Mouse (Mus musculus) CH12.LX (cell line): ENCODE measurements around the gene Pdss1. TPM values are rescaled to one million over a fixed set of nuclear protein-coding genes. Genes with fewer than 3 reads are reported as not detected.

Source experiments
- DNase-seq: peaks from one replicate; pipeline ENCODE4 v3.0.0-alpha.2; 2013; ENCODE audit errors: extremely low read depth
- H3K27ac ChIP-seq: 2 replicates; pipeline ENCODE4 v1.5.1; 2012; ENCODE audit warnings: low read depth, mild to moderate bottlenecking, control low read depth, moderate library complexity; ENCODE audit not compliant: insufficient read depth
- H3K27me3 ChIP-seq: replicated peaks from 2 replicates; pipeline ENCODE3; 2012; ENCODE audit warnings: inconsistent platforms
- H3K36me3 ChIP-seq, 2 experiments: replicated peaks in 1 of 2; 2 replicates each; pipeline versions ENCODE3 to v1.6.1; 2012; ENCODE audit warnings: inconsistent platforms in 1 of 2, low read length in 1 of 2, mild to moderate bottlenecking in 1 of 2, mixed read lengths in 1 of 2, moderate library complexity in 1 of 2; ENCODE audit not compliant: control insufficient read depth in 1 of 2, insufficient read depth in 1 of 2
- H3K4me1 ChIP-seq, 2 experiments: 2 replicates each; pipeline ENCODE4 v1.6.1; 2012; ENCODE audit warnings: inconsistent platforms in 1 of 2, moderate library complexity in 1 of 2; ENCODE audit not compliant: insufficient read depth in 2 of 2, control insufficient read depth in 1 of 2
- H3K4me2 ChIP-seq: 2 replicates; pipeline ENCODE4 v1.6.1; 2012; ENCODE audit warnings: low read depth, mild to moderate bottlenecking, control low read depth; ENCODE audit not compliant: poor library complexity, insufficient read depth, severe bottlenecking
- H3K4me3 ChIP-seq, 3 experiments: fragments of 150-350 bp in 1 of 3; sonication (generic) in 1 of 3; replicated peaks in 1 of 3; 2 replicates each; pipeline versions ENCODE3 to v1.5.1; 2011 to 2012; ENCODE audit warnings: low read depth in 2 of 3, low read length in 2 of 3, mild to moderate bottlenecking in 2 of 3, moderate library complexity in 2 of 3, control low read depth in 1 of 3, improper control_type of control experiment in 1 of 3, inconsistent platforms in 1 of 3, mixed read lengths in 1 of 3; ENCODE audit not compliant: poor library complexity in 1 of 3
- H3K79me2 ChIP-seq: replicated peaks from 2 replicates; pipeline ENCODE4 v1.6.1; 2012; ENCODE audit warnings: mild to moderate bottlenecking, moderate library complexity; ENCODE audit not compliant: control insufficient read depth, poor library complexity, insufficient read depth, severe bottlenecking; ENCODE audit errors: extremely low read depth
- H3K9ac ChIP-seq: 2 replicates; pipeline ENCODE4 v1.6.1; 2012; ENCODE audit warnings: low read depth, mild to moderate bottlenecking, control low read depth, moderate library complexity; ENCODE audit not compliant: insufficient read depth
- H3K9me3 ChIP-seq: replicated peaks from 2 replicates; pipeline ENCODE3; 2012; ENCODE audit warnings: low read length, inconsistent platforms, mixed read lengths
- BHLHE40 ChIP-seq: IDR thresholded peaks from 2 replicates; pipeline ENCODE4 v1.6.1; 2011; ENCODE audit warnings: mild to moderate bottlenecking, low read depth, low read length, improper control_type of control experiment
- E2F4 ChIP-seq: IDR thresholded peaks from 2 replicates; pipeline ENCODE4 v1.6.1; 2011; ENCODE audit warnings: low read depth, low read length, improper control_type of control experiment; ENCODE audit not compliant: insufficient replicate concordance
- ETS1 ChIP-seq: conservative IDR thresholded peaks from 2 replicates; pipeline ENCODE4 v1.6.1; 2012; ENCODE audit warnings: low read depth, mild to moderate bottlenecking, inconsistent platforms, low read length, improper control_type of control experiment, moderate library complexity
- HCFC1 ChIP-seq: IDR thresholded peaks from 2 replicates; pipeline ENCODE4 v1.6.1; 2012; ENCODE audit warnings: low read depth, mild to moderate bottlenecking, inconsistent platforms, low read length, improper control_type of control experiment
- IRF4 ChIP-seq: IDR thresholded peaks from 2 replicates; pipeline ENCODE4 v1.6.1; 2014; ENCODE audit warnings: low read depth, mild to moderate bottlenecking, inconsistent platforms, low read length, improper control_type of control experiment
- JUN ChIP-seq: IDR thresholded peaks from 2 replicates; pipeline ENCODE4 v1.6.1; 2011; ENCODE audit warnings: low read depth, mild to moderate bottlenecking, low read length, improper control_type of control experiment, moderate library complexity; ENCODE audit not compliant: insufficient read depth
- MAFK ChIP-seq: IDR thresholded peaks from 2 replicates; pipeline ENCODE4 v1.6.1; 2011; ENCODE audit warnings: low read length, improper control_type of control experiment; ENCODE audit not compliant: insufficient replicate concordance
- MAZ ChIP-seq: IDR thresholded peaks from 2 replicates; pipeline ENCODE4 v1.6.1; 2012; ENCODE audit warnings: low read depth, mild to moderate bottlenecking, inconsistent platforms, low read length, improper control_type of control experiment, moderate library complexity
- MEF2A ChIP-seq: IDR thresholded peaks from 2 replicates; pipeline ENCODE4 v1.6.1; 2014; ENCODE audit warnings: low read depth, mild to moderate bottlenecking, inconsistent platforms, low read length, improper control_type of control experiment, borderline replicate concordance
- POLR2A ChIP-seq: IDR thresholded peaks from 2 replicates; pipeline ENCODE4 v1.6.1; 2011; ENCODE audit warnings: low read depth, mild to moderate bottlenecking, improper control_type of control experiment, low read length
- RCOR1 ChIP-seq: conservative IDR thresholded peaks from 2 replicates; pipeline ENCODE4 v1.6.1; 2012; ENCODE audit warnings: low read depth, mild to moderate bottlenecking, inconsistent platforms, low read length, improper control_type of control experiment
- SIN3A ChIP-seq: IDR thresholded peaks from 2 replicates; pipeline ENCODE4 v1.6.1; 2012; ENCODE audit warnings: low read length, improper control_type of control experiment, inconsistent platforms
- TBP ChIP-seq: conservative IDR thresholded peaks from 2 replicates; pipeline ENCODE4 v1.6.1; 2011; ENCODE audit warnings: low read depth, low read length, improper control_type of control experiment
- ZKSCAN1 ChIP-seq: IDR thresholded peaks from 2 replicates; pipeline ENCODE4 v1.6.1; 2012; ENCODE audit warnings: low read depth, inconsistent platforms, low read length, improper control_type of control experiment, borderline replicate concordance
- dilution Hi-C: fragments of 300-500 bp; cut with MboI; formaldehyde crosslinking; loops from 2 replicates; pipeline ENCODE4 v1.14.3; 2020; ENCODE audit warnings: low sequenced_read_pairs; ENCODE audit not compliant: extremely low pct_unique_long_range_greater_than_20kb, extremely low pct_ligation_motif_present
- in situ Hi-C: fragments of 300-500 bp; cut with MboI; formaldehyde crosslinking; loops from 3 replicates; pipeline ENCODE4 v1.14.3; 2019; ENCODE audit warnings: low sequenced_read_pairs, low pct_ligation_motif_present, low pct_unique_long_range_greater_than_20kb, mixed read lengths
- polyA plus RNA-seq: library from polyadenylated mRNA; unstranded; fragments of >175 nt; gene quantifications from 2 replicates; pipeline ENCODE4 v1.2.1, GENCODE M21; 2012; ENCODE audit warnings: low read depth; ENCODE audit not compliant: insufficient read length
- total RNA-seq, 2 experiments: library from RNA; depleted of rRNA; stranded (reverse); fragments of 300-350 nt in 1 of 2; fragments of >200 nt in 1 of 2; gene quantifications; 2 replicates each; pipeline ENCODE4 v1.2.3; 2012 to 2014

The Pdss1 gene
- total and polyA plus RNA-seq, 3 experiments, result 14.2 to 29.0 (median 27.6) TPM

DNA sequence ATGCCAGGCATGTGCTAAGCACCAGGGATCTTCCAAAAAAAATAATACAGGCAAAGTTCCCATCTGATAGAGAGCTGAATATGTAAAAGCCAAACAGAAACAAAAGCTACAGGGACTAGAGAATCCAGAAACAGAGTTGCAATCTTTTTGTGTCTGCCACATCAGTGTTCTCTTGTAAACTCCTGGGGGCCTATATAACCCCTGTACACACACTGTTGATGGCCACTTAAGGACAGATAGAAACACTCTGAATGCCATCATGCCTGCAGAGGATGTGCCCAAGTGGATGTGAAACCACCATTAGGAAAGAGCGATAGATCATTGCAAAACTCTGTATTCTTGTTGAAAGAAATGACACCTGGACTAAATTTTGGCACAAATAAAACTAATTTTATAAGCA is 29.5 kb upstream of the Pdss1 start:
- dilution Hi-C loops, result no loop called here
- Histone ChIP-seq H3K9ac (no peak overlapping the region), H3K4me3 (no peak overlapping the region), H3K79me2 (no peaks in the 10 kb centered on the region), H3K4me1 (no peaks in the 10 kb centered on the region)
- no peak for TF ChIP-seq RCOR1
- TF ChIP-seq MEF2A, result no peak
- no peak for TF ChIP-seq BHLHE40
- TF ChIP-seq JUN, result no peak
- TF ChIP-seq ETS1, result no peak
- TF ChIP-seq MAFK, result no peak
- no peak for TF ChIP-seq E2F4
- no peak for TF ChIP-seq HCFC1
- TF ChIP-seq, all 38 proteins: peak for 0
- H3K27ac ChIP-seq, result no peak overlapping the region
- H3K9me3 ChIP-seq, result no peaks in the 10 kb centered on the region
- H3K36me3 ChIP-seq, result peaks cover 16 to 71% of the 10 kb centered on the region in 2 experiments
- H3K4me2 ChIP-seq, result no peak overlapping the region
- no peaks in the 10 kb centered on the region for H3K27me3 ChIP-seq
- no peak for DNase-seq
- in situ Hi-C loops, result loop anchor here (25.0 kb wide), 1 partner anchor 904 kb away; no protein-coding TSS in a partner anchor

DNA sequence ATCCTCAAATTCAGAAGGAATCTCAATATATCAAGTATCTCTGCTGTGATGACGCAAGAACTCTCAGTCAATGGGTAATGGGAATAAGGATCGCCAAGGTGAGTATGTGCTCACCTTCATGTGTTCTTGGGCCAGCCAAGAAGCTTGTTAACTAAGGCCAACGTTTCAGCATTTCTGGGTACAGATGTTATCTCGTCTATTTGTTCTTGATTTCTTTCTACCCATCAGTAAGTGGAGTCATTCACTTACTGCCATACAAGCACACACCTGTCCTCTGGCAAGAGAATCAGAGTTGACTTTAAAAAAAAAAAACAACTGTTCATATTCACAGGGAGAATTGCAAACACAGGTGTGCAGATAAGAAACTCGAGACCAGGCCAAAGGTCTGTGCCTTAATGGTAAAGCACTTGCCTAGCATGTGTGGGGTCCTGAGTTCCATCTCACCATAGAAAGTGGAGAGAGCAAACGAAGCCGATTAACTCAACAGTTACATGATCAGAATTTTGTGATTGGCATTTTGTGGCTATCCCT is 28.4 kb upstream of the Pdss1 start:
- H3K4me3 ChIP-seq, result no peak overlapping the region
- H3K4me2 ChIP-seq, result no peak overlapping the region
- H3K27me3 ChIP-seq, result no peaks in the 10 kb centered on the region
- no peaks in the 10 kb centered on the region for H3K4me1 ChIP-seq
- no peak for TF ChIP-seq IRF4
- TF ChIP-seq E2F4, result no peak
- TF ChIP-seq TBP, result no peak
- TF ChIP-seq MAZ, result no peak
- no peak for TF ChIP-seq ETS1
- no peak for TF ChIP-seq MAFK
- no peak for TF ChIP-seq RCOR1
- TF ChIP-seq, all 38 proteins: peak for 0
- H3K9me3 ChIP-seq, result no peaks in the 10 kb centered on the region
- no peaks in the 10 kb centered on the region for H3K79me2 ChIP-seq
- no peak for DNase-seq
- no peak overlapping the region for H3K27ac ChIP-seq
- H3K36me3 ChIP-seq, result peaks cover 14 to 71% of the 10 kb centered on the region in 2 experiments
- dilution Hi-C loops (no loop called here), in situ Hi-C loops (loop anchor here (25.0 kb wide), 1 partner anchor 905 kb away; no protein-coding TSS in a partner anchor)
- no peak overlapping the region for H3K9ac ChIP-seq

DNA sequence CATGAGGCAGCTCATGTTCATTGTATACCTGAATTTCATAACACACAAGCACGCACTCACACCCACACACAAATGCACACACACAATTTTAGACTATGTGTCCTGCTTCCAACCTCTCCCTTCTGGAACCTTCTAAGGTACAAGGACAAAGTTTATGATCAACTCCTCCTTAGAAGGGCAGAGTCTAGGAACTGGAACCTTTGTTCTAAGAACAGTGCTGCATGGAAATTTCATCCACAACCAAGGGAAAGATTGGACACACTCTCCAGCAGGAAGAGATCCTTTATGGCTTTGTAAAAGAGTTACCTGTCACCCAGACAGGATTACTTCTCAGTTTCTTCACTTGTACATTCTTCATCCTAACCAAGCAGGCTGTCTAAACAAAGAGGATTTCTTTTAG is 22.2 kb upstream of the Pdss1 start:
- Histone ChIP-seq H3K36me3 (peaks cover 17 to 68% of the 10 kb centered on the region in 2 experiments), H3K4me3 (no peak overlapping the region), H3K9ac (no peak overlapping the region), H3K9me3 (no peaks in the 10 kb centered on the region), H3K27me3 (no peaks in the 10 kb centered on the region), H3K79me2 (no peaks in the 10 kb centered on the region), H3K4me1 (no peaks in the 10 kb centered on the region), H3K4me2 (no peak overlapping the region), H3K27ac (no peak overlapping the region)
- no peak for DNase-seq
- in situ Hi-C loops, result loop anchor here (25.0 kb wide), 1 partner anchor 911 kb away; no protein-coding TSS in a partner anchor
- dilution Hi-C loops, result no loop called here
- TF ChIP-seq SIN3A (no peak), MAZ (no peak), POLR2A (no peak), JUN (no peak), ZKSCAN1 (no peak)
